Mouse (Mus musculus): ENCODE measurements around the gene S100a10. TPM values are rescaled to one million over a fixed set of nuclear protein-coding genes. Genes with fewer than 3 reads are reported as not detected.

S100a10 gene
- polyA plus RNA-seq, 1 experiment from 2014 or later: 198 TPM

- H3K4me1 ChIP-seq (ENCODE audit: control insufficient read depth, insufficient read depth, low read depth, low read length): no peaks in the 10 kb centered on the region; the same call in 1 of the 2 replicates
- H3K4me3 ChIP-seq (ENCODE audit: low read length): no peak overlapping the region
- H3K9me3 ChIP-seq (ENCODE audit: control insufficient read depth, low read length): no peaks in the 10 kb centered on the region
- H3K9ac ChIP-seq (ENCODE audit: low read depth, low read length): no peak overlapping the region
- WGBS: 89% methylated on average over 2 of the region's 2 CpGs
- H3K4me2 ChIP-seq (ENCODE audit: low read length): no peak overlapping the region
- ATAC-seq: no peak
- no peaks in the 10 kb centered on the region for H3K36me3 ChIP-seq (ENCODE audit: control insufficient read depth, insufficient read depth, low read length)
- H3K27ac ChIP-seq (ENCODE audit: low read depth, low read length): no peak overlapping the region
- H3K27me3 ChIP-seq (replicated peaks; ENCODE audit: control insufficient read depth, insufficient read depth, low read length): no peaks in the 10 kb centered on the region
These were observed 37.5 kb upstream of the S100a10 start for GRCm38 (mm10) chr3:93517343-93517742.

- peak overlapping the region; percentile 96 for H3K4me2 ChIP-seq (ENCODE audit: low read length)
- H3K27me3 ChIP-seq (replicated peaks; ENCODE audit: control insufficient read depth, insufficient read depth, low read length): no peaks in the 10 kb centered on the region
- H3K4me3 ChIP-seq (ENCODE audit: low read length): peak overlapping the region; percentile 61
- peak; percentile 31; the same call in 1 of the 2 replicates for ATAC-seq
- no peaks in the 10 kb centered on the region; the same call in 1 of the 2 replicates for H3K4me1 ChIP-seq (ENCODE audit: control insufficient read depth, insufficient read depth, low read depth, low read length)
- no peaks in the 10 kb centered on the region for H3K36me3 ChIP-seq (ENCODE audit: control insufficient read depth, insufficient read depth, low read length)
- no peak overlapping the region for H3K9ac ChIP-seq (ENCODE audit: low read depth, low read length)
- 56% methylated on average over 5 of the region's 5 CpGs for WGBS
- no peaks in the 10 kb centered on the region for H3K9me3 ChIP-seq (ENCODE audit: control insufficient read depth, low read length)
- no peak overlapping the region for H3K27ac ChIP-seq (ENCODE audit: low read depth, low read length)
These were observed 35.0 kb upstream of the S100a10 start for GRCm38 (mm10) chr3:93519856-93520329.

- Histone ChIP-seq H3K4me2 (ENCODE audit: low read length) (peak within 1 kb of the TSS; percentile 96), H3K4me1 (ENCODE audit: control insufficient read depth, insufficient read depth, low read depth, low read length) (no peaks in the 10 kb centered on the region; the same call in 1 of the 2 replicates), H3K9ac (ENCODE audit: low read depth, low read length) (peak within 1 kb of the TSS; percentile 72), H3K27me3 (replicated peaks; ENCODE audit: control insufficient read depth, insufficient read depth, low read length) (no peaks in the 10 kb centered on the region), H3K27ac (ENCODE audit: low read depth, low read length) (no peak within 1 kb of the TSS; the same call in 1 of the 2 replicates), H3K9me3 (ENCODE audit: control insufficient read depth, low read length) (no peaks in the 10 kb centered on the region), H3K36me3 (ENCODE audit: control insufficient read depth, insufficient read depth, low read length) (no peaks in the 10 kb centered on the region), H3K4me3 (ENCODE audit: low read length) (peak within 1 kb of the TSS; percentile 61)
- under 1% methylated on average over 37 of the region's 38 CpGs for WGBS
- ATAC-seq: peak; percentile 89
These were observed 34.3 kb upstream of the S100a10 start, which contains the start of gene S100a11 for GRCm38 (mm10) chr3:93520330-93521193. Gene S100a11 (plus strand): TSS chr3:93520488.

- no peaks in the 10 kb centered on the region for H3K27me3 ChIP-seq (replicated peaks; ENCODE audit: control insufficient read depth, insufficient read depth, low read length)
- no peaks in the 10 kb centered on the region for H3K9me3 ChIP-seq (ENCODE audit: control insufficient read depth, low read length)
- 85% methylated on average over 8 of the region's 8 CpGs for WGBS
- peak overlapping the region; percentile 96 for H3K4me2 ChIP-seq (ENCODE audit: low read length)
- no peak overlapping the region for H3K9ac ChIP-seq (ENCODE audit: low read depth, low read length)
- no peak overlapping the region for H3K27ac ChIP-seq (ENCODE audit: low read depth, low read length)
- no peaks in the 10 kb centered on the region for H3K36me3 ChIP-seq (ENCODE audit: control insufficient read depth, insufficient read depth, low read length)
- no peak for ATAC-seq
- H3K4me3 ChIP-seq (ENCODE audit: low read length): no peak overlapping the region; the same call in 1 of the 2 replicates
- H3K4me1 ChIP-seq (ENCODE audit: control insufficient read depth, insufficient read depth, low read depth, low read length): no peaks in the 10 kb centered on the region; the same call in 1 of the 2 replicates
These were observed 33.3 kb upstream of the S100a10 start for GRCm38 (mm10) chr3:93521462-93522057.

GRCm38 (mm10) chr3:93522611-93523010 lies 32.3 kb upstream of the S100a10 start:
- 38% methylated on average over 7 of the region's 7 CpGs for WGBS
- no peaks in the 10 kb centered on the region for H3K36me3 ChIP-seq (ENCODE audit: control insufficient read depth, insufficient read depth, low read length)

DNA sequence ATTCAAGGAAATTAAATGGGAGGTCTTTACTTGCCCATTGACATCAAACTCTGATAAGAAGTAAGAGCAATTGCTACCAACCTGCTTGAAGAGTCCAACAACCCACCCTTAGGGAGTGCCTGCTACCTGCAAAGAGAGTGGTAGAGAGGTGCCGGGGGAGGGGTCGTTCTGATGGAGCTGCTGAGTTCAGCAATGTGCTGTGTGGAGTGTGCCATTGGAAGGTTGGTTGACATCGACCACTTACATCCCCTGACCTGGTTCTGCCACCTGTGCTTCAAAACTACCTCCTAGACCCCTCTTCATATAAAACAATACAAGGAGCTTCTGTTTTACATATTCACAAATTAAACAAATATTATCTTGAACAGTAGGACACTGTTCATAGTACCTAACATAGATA lies 27.6 kb upstream of the S100a10 start:
- Histone ChIP-seq H3K27ac (ENCODE audit: low read depth, low read length) (no peak overlapping the region), H3K9ac (ENCODE audit: low read depth, low read length) (no peak overlapping the region), H3K4me3 (ENCODE audit: low read length) (no peak overlapping the region), H3K4me2 (ENCODE audit: low read length) (no peak overlapping the region), H3K36me3 (ENCODE audit: control insufficient read depth, insufficient read depth, low read length) (no peaks in the 10 kb centered on the region), H3K9me3 (ENCODE audit: control insufficient read depth, low read length) (no peaks in the 10 kb centered on the region), H3K4me1 (ENCODE audit: control insufficient read depth, insufficient read depth, low read depth, low read length) (no peaks in the 10 kb centered on the region), H3K27me3 (replicated peaks; ENCODE audit: control insufficient read depth, insufficient read depth, low read length) (no peaks in the 10 kb centered on the region)
- 87% methylated on average over 3 of the region's 3 CpGs for WGBS
- no peak for ATAC-seq

More at GRCm38 (mm10) chr3:93522611-93523010, 32.3 kb upstream of the S100a10 start:
- H3K9me3 ChIP-seq (ENCODE audit: control insufficient read depth, low read length): no peaks in the 10 kb centered on the region
- no peak overlapping the region for H3K4me2 ChIP-seq (ENCODE audit: low read length)
- no peaks in the 10 kb centered on the region for H3K27me3 ChIP-seq (replicated peaks; ENCODE audit: control insufficient read depth, insufficient read depth, low read length)
- H3K27ac ChIP-seq (ENCODE audit: low read depth, low read length): no peak overlapping the region
- ATAC-seq: no peak
- H3K9ac ChIP-seq (ENCODE audit: low read depth, low read length): no peak overlapping the region
- no peaks in the 10 kb centered on the region; the same call in 1 of the 2 replicates for H3K4me1 ChIP-seq (ENCODE audit: control insufficient read depth, insufficient read depth, low read depth, low read length)
- H3K4me3 ChIP-seq (ENCODE audit: low read length): no peak overlapping the region

GRCm38 (mm10) chr3:93528807-93529206 lies 26.1 kb upstream of the S100a10 start:
- Histone ChIP-seq H3K9ac (ENCODE audit: low read depth, low read length) (no peak overlapping the region), H3K9me3 (ENCODE audit: control insufficient read depth, low read length) (no peaks in the 10 kb centered on the region), H3K27ac (ENCODE audit: low read depth, low read length) (no peak overlapping the region), H3K4me2 (ENCODE audit: low read length) (no peak overlapping the region), H3K4me3 (ENCODE audit: low read length) (no peak overlapping the region), H3K36me3 (ENCODE audit: control insufficient read depth, insufficient read depth, low read length) (no peaks in the 10 kb centered on the region), H3K27me3 (replicated peaks; ENCODE audit: control insufficient read depth, insufficient read depth, low read length) (no peaks in the 10 kb centered on the region), H3K4me1 (ENCODE audit: control insufficient read depth, insufficient read depth, low read depth, low read length) (no peaks in the 10 kb centered on the region)
- ATAC-seq: no peak
- 79% methylated on average over 5 of the region's 5 CpGs for WGBS

DNA sequence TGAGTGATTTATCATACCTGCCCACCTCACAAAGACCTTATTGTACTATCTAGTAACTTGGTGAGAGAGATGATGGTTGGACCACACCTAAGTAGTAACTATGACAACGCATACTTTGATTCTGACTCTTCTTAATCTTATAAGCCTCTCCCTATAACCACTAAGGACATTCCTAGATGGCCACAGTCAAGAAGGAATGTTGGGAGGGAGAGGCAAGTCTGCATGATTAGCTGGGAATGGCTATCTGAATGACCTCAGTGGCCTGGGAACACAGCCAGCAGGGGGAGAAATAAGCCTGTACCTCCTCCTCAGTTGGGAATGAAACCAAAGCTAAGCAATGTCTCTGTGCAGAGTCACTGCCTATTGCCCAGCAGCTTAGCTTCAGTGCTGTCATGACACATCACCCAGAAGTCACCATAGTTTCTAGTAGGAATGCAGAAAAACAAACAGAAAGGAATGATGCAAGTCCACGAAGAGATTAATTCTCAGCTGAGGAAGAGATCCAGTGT lies 17.8 kb upstream of the S100a10 start:
- Histone ChIP-seq H3K9me3 (ENCODE audit: control insufficient read depth, low read length) (no peaks in the 10 kb centered on the region), H3K27me3 (replicated peaks; ENCODE audit: control insufficient read depth, insufficient read depth, low read length) (no peaks in the 10 kb centered on the region), H3K4me1 (ENCODE audit: control insufficient read depth, insufficient read depth, low read depth, low read length) (no peaks in the 10 kb centered on the region), H3K9ac (ENCODE audit: low read depth, low read length) (no peak overlapping the region), H3K27ac (ENCODE audit: low read depth, low read length) (no peak overlapping the region), H3K4me3 (ENCODE audit: low read length) (no peak overlapping the region), H3K36me3 (ENCODE audit: control insufficient read depth, insufficient read depth, low read length) (no peaks in the 10 kb centered on the region), H3K4me2 (ENCODE audit: low read length) (no peak overlapping the region)
- 69% methylated on average over 2 of the region's 2 CpGs for WGBS
- ATAC-seq: no peak

GRCm38 (mm10) chr3:93538486-93538885 lies 16.4 kb upstream of the S100a10 start:
- no peak overlapping the region for H3K27ac ChIP-seq (ENCODE audit: low read depth, low read length)
- H3K4me3 ChIP-seq (ENCODE audit: low read length): no peak overlapping the region
- WGBS: 88% methylated on average over 2 of the region's 2 CpGs
- H3K4me1 ChIP-seq (ENCODE audit: control insufficient read depth, insufficient read depth, low read depth, low read length): no peaks in the 10 kb centered on the region
- H3K27me3 ChIP-seq (replicated peaks; ENCODE audit: control insufficient read depth, insufficient read depth, low read length): no peaks in the 10 kb centered on the region
- no peak overlapping the region for H3K4me2 ChIP-seq (ENCODE audit: low read length)
- H3K36me3 ChIP-seq (ENCODE audit: control insufficient read depth, insufficient read depth, low read length): no peaks in the 10 kb centered on the region
- no peaks in the 10 kb centered on the region for H3K9me3 ChIP-seq (ENCODE audit: control insufficient read depth, low read length)
- no peak for ATAC-seq
- no peak overlapping the region for H3K9ac ChIP-seq (ENCODE audit: low read depth, low read length)

All from hindbrain, embryonic 16.5 days (tissue).